Mouse (Mus musculus) heart, embryonic 11.5 days (tissue): ENCODE measurements at regions not wholly inside any gene's neighbourhood (a gene's known extent, or its start where the extent isn't known, plus 50 kb on each side); places are given as distances from the start of the nearest gene placed in this dataset.

Source experiments
- ATAC-seq: fragments of 200-750 bp; cut with Nextera tagmentation; replicated peaks from 2 replicates; pipeline ENCODE4 v1.8.0; 2017; ENCODE audit warnings: moderate library complexity; ENCODE audit not compliant: insufficient number of reproducible peaks, low FRiP score, low TSS enrichment
- H3K27ac ChIP-seq: fragments of 300-500 bp; sonication (generic); 2 replicates; pipeline ENCODE4 v1.5.1; 2014; ENCODE audit warnings: mild to moderate bottlenecking, low read depth, low read length
- H3K27me3 ChIP-seq: fragments of 300-500 bp; sonication (generic); 2 replicates; pipeline ENCODE4 v1.6.1; 2014; ENCODE audit warnings: mild to moderate bottlenecking, low read length, mixed read lengths; ENCODE audit not compliant: control insufficient read depth, insufficient read depth
- H3K36me3 ChIP-seq: fragments of 300-500 bp; sonication (generic); 2 replicates; pipeline ENCODE4 v1.6.1; 2014; ENCODE audit warnings: mild to moderate bottlenecking, low read length, moderate library complexity, mixed read lengths; ENCODE audit not compliant: control insufficient read depth, insufficient read depth
- H3K4me1 ChIP-seq: fragments of 300-500 bp; sonication (generic); 2 replicates; pipeline ENCODE4 v1.6.1; 2014; ENCODE audit warnings: low read length; ENCODE audit not compliant: control insufficient read depth, insufficient read depth
- H3K4me2 ChIP-seq: fragments of 300-500 bp; sonication (generic); 2 replicates; pipeline ENCODE4 v1.6.1; 2014; ENCODE audit warnings: mild to moderate bottlenecking, moderate library complexity
- H3K4me3 ChIP-seq: fragments of 300-500 bp; sonication (generic); 2 replicates; pipeline ENCODE4 v1.5.1; 2014; ENCODE audit warnings: low read depth, low read length
- H3K9ac ChIP-seq: fragments of 300-500 bp; sonication (generic); 2 replicates; pipeline ENCODE4 v1.6.1; 2014; ENCODE audit warnings: mild to moderate bottlenecking, low read depth, low read length, moderate library complexity
- H3K9me3 ChIP-seq: fragments of 300-500 bp; sonication (generic); replicated peaks from 2 replicates; pipeline ENCODE4 v1.6.1; 2016; ENCODE audit warnings: low read length; ENCODE audit not compliant: control insufficient read depth
- WGBS: fragments of 180-500 bp; shearing (Covaris S2); extraction: QIAGEN DNeasy Blood & Tissue Kit; methylation state at CpG from one replicate; pipeline ENCODE4 v1.1.7; 2014; ENCODE audit not compliant: insufficient replicate concordance; 5-methylcytosine and 5-hydroxymethylcytosine counted together

DNA sequence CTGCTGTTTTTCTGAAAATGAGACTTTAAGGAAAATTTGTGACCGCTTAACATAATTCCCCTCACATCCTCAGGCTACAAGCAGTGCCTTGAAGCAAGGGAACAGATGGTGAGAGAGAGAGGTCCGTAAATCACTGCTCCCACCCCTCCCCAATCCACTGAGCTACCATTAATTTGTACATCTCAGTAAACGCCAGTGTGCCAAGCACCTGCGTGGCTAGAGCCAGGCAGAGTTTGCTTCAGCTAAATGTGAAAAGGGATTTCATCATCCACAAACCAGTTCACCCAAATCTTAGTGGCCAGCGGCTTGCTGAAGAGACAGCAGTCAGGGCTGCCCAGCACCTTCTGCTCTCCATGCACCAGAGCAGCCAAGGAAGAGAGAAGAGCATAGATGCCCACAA is 413.5 kb downstream of the Prdm2 start:
- no peak overlapping the region for H3K4me3 ChIP-seq
- no peak overlapping the region for H3K27ac ChIP-seq
- no peak overlapping the region for H3K9ac ChIP-seq
- ATAC-seq, result no peak
- H3K27me3 ChIP-seq, result no peaks in the 10 kb centered on the region
- no peaks in the 10 kb centered on the region for H3K4me1 ChIP-seq
- no peak overlapping the region for H3K4me2 ChIP-seq
- 75% methylated on average over 5 of the region's 5 CpGs for WGBS
- H3K36me3 ChIP-seq, result no peaks in the 10 kb centered on the region
- no peaks in the 10 kb centered on the region for H3K9me3 ChIP-seq

DNA sequence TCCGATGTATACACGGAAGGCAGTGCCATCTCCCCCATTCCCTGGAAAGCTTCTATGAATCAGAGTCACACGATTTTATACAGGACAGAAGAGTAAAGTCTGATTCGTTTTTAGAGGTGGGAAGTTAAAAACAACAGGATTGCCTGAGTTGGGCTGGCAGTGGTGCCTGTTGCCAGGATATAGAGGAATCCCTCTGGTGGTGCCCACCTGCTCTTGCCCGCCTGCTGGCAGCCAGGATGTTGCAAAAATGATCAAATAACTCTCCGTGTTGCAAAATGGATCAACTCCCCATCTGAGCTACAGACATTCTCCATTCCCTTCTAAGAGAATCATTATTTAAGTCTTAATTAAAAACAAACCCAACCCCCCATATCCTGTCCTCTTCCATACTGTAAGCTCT is 414.0 kb downstream of the Prdm2 start:
- 75% methylated on average over 6 of the region's 6 CpGs for whole genome bisulfite sequencing
- Histone ChIP-seq H3K9me3 (no peaks in the 10 kb centered on the region), H3K27me3 (no peaks in the 10 kb centered on the region), H3K36me3 (no peaks in the 10 kb centered on the region), H3K9ac (no peak overlapping the region), H3K27ac (no peak overlapping the region), H3K4me1 (no peaks in the 10 kb centered on the region), H3K4me3 (no peak overlapping the region), H3K4me2 (no peak overlapping the region)
- ATAC-seq, result no peak

DNA sequence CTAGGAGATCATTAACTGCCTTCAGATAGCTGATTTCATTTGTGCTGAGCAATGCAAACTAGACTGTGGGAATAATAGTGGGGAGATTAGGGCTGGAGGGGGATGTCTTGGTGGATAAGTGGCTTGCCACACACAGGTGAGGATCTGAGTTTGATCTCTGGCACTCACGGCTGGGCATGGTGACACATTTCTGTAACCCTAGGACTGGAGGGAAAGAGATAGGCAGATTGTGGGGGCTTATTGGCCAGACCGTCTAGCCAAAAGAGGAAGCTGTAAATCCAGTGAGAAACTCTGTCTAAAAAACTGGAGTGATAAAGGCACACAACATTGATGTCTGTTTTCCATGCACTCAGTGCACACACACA is 420.2 kb downstream of the Prdm2 start:
- WGBS, result 66% methylated on average over 2 of the region's 2 CpGs
- no peak for ATAC-seq
- no peaks in the 10 kb centered on the region for H3K27me3 ChIP-seq

DNA sequence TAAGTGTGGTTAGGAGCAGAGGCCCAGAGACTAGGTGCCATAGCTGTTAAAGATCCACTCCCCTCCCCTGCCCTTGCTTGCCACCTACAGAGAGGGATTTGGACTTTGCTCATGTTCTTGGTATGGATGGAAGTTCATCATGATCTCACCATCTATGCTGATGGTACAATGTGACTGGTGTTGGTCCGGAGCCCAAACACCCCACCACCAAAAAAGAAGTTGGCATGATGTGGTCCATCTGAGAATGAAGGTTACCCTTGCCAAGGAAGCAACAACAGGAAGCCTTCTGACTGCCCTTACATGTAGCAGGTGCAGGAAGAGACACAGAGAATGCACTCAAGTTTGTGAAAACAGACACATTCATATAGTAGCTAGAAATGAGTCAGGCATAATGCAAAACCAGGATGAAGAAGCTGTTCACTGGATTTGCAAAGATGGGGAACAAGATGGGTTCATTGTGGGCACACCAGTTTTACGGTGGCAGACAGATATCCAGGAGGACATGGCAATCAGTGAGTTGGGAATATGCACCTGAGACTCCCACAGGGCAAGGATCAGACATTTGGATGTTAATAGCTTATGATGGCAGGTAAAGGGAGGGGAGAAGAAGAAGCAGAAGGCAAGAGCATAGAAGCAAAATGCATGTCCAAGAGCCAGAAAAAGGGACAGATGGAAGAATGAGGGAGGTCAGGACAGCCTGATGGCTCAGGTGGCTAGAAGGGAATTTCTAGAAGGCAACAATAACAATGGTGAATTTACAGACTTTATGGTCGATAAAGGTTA is 420.8 kb downstream of the Prdm2 start:
- no peak overlapping the region for H3K27ac ChIP-seq
- no peak overlapping the region for H3K4me2 ChIP-seq
- no peaks in the 10 kb centered on the region for H3K27me3 ChIP-seq
- no peak for ATAC-seq
- H3K36me3 ChIP-seq, result no peaks in the 10 kb centered on the region
- H3K9me3 ChIP-seq, result no peaks in the 10 kb centered on the region
- no peak overlapping the region for H3K9ac ChIP-seq
- 72% methylated on average over 3 of the region's 3 CpGs for WGBS
- H3K4me1 ChIP-seq, result no peaks in the 10 kb centered on the region
- H3K4me3 ChIP-seq, result no peak overlapping the region

More for the DNA sequence above, 420.2 kb downstream of the Prdm2 start:
- H3K4me3 ChIP-seq, result no peak overlapping the region
- no peak overlapping the region for H3K4me2 ChIP-seq
- no peaks in the 10 kb centered on the region for H3K9me3 ChIP-seq
- H3K36me3 ChIP-seq, result no peaks in the 10 kb centered on the region
- H3K4me1 ChIP-seq, result no peaks in the 10 kb centered on the region
- no peak overlapping the region for H3K9ac ChIP-seq
- no peak overlapping the region for H3K27ac ChIP-seq

DNA sequence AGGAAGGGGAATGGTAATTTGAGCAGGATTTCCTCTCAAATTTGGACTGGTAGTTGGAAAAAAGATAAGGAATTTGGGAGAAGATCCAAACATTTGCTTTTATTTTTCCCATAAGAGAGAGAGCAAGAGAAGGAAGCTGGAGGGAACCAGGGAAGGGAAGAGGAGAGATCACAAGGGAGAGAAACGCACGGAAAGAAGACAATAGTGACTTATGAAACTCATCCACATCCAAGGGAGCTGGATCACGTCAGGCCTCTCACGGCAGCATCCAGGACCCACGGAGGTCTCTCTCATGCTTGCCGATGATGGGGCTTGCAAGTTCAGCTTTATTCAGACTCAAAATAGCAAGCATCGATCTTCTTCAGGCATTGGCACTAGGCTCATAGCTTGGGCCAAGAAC is 423.7 kb downstream of the Prdm2 start:
- H3K4me2 ChIP-seq, result no peak overlapping the region
- ATAC-seq, result no peak
- 89% methylated on average over 7 of the region's 7 CpGs for WGBS
- no peaks in the 10 kb centered on the region for H3K4me1 ChIP-seq
- no peak overlapping the region for H3K27ac ChIP-seq
- H3K9ac ChIP-seq, result no peak overlapping the region
- no peak overlapping the region for H3K4me3 ChIP-seq
- no peaks in the 10 kb centered on the region for H3K9me3 ChIP-seq
- no peaks in the 10 kb centered on the region for H3K36me3 ChIP-seq
- H3K27me3 ChIP-seq, result no peaks in the 10 kb centered on the region

DNA sequence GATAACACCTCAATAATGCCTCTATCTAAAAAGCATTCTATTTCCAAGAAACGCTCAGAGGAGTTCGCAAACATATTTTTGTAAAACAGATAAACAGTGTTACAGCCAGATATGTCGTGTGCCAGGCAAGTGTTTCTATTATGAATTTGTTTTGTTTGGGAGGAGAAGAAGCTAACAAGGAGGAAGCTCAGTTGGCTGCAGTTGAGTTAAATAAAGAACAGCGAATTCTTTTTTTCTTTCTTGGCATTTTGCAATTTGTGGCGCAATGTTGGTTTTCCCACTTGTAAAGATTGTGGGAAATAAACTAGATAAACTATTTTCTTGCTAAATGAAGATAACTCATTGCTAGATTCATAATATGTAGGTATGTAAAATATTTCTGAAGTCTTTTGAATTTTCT is 427.4 kb downstream of the Prdm2 start:
- ATAC-seq, result no peak
- 82% methylated on average over 5 of the region's 5 CpGs for WGBS
- Histone ChIP-seq H3K36me3 (no peaks in the 10 kb centered on the region), H3K27ac (no peak overlapping the region), H3K4me1 (no peaks in the 10 kb centered on the region), H3K9me3 (no peaks in the 10 kb centered on the region), H3K4me3 (no peak overlapping the region), H3K27me3 (no peaks in the 10 kb centered on the region), H3K9ac (no peak overlapping the region), H3K4me2 (no peak overlapping the region)

DNA sequence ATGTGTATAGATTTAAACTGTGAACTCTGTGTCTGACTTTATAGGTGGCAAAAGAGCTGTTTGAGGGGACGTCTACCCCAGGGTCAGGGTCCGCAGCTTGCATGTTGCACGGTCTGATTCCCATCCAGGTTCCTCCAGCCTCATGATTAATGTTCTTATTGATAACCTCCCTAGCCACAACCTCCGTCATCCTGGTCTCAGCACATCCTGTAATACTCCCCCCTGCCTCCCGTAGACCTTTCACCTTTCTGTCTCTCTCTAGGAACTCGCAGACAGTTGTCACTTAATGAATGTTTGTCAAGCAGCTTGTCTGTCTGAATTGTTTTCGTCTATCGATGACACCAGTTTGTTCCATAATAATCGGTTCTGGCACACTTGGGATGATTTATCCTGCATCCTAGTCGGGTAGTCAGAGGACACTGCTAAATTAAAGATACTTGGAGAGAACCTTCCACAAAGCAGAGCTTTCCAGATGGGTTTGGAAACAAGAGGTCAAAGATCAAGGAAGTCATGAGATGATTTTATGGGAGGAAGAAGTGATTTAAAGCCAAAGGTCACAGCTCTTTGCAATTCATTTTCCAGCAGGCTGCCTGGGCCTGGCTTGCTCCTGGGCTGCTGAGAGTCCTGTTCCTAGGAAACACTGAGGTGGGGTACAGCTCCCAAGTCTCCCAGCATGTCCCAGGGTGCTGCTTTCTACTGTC is 435.9 kb downstream of the Prdm2 start:
- no peak overlapping the region for H3K27ac ChIP-seq

DNA sequence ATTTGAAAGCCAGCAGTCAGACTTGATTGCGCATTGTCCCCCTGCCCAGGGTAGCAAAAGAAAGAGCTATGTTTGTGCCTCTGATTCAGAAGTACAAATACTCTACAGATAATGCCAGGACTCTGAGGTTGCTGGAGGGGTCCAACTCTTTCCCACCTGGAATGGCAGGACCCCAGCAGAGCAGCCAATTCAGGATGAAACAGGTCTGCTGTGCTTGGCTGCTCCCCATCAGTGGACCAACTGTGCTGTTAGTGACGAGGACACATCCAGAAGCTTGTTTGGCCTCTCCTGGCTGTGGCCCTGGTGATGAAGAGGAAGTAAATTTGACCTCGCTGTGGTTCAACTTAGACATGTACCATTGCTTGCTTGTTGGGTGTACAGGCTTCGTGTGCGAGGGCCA is 437.8 kb downstream of the Prdm2 start:
- 84% methylated on average over 5 of the region's 5 CpGs for WGBS
- Histone ChIP-seq H3K27ac (no peak overlapping the region), H3K4me3 (no peak overlapping the region), H3K4me1 (peaks cover 3% of the 10 kb centered on the region; the same call in 1 of the 2 replicates), H3K27me3 (no peaks in the 10 kb centered on the region), H3K4me2 (no peak overlapping the region), H3K9ac (no peak overlapping the region), H3K36me3 (no peaks in the 10 kb centered on the region), H3K9me3 (no peaks in the 10 kb centered on the region)
- ATAC-seq, result no peak

More for the DNA sequence above, 435.9 kb downstream of the Prdm2 start:
- no peaks in the 10 kb centered on the region for H3K27me3 ChIP-seq
- 61% methylated on average over 10 of the region's 10 CpGs for WGBS
- H3K4me3 ChIP-seq, result no peak overlapping the region
- no peaks in the 10 kb centered on the region for H3K9me3 ChIP-seq
- no peak overlapping the region for H3K4me2 ChIP-seq
- no peak overlapping the region for H3K9ac ChIP-seq
- H3K36me3 ChIP-seq, result no peaks in the 10 kb centered on the region
- H3K4me1 ChIP-seq, result peaks cover 3% of the 10 kb centered on the region; the same call in 1 of the 2 replicates
- ATAC-seq, result no peak
